Mouse (Mus musculus) adrenal gland, adult (tissue): ENCODE data around the gene Myo10.

ENCODE experiments used
- DNase-seq, 2 experiments: peaks; one replicate each; pipeline ENCODE4 v3.0.0; 2022 to 2023; ENCODE audit warnings: low spot score in 1 of 2; ENCODE audit not compliant: inconsistent age in 2 of 2

Gene Myo10

DNA sequence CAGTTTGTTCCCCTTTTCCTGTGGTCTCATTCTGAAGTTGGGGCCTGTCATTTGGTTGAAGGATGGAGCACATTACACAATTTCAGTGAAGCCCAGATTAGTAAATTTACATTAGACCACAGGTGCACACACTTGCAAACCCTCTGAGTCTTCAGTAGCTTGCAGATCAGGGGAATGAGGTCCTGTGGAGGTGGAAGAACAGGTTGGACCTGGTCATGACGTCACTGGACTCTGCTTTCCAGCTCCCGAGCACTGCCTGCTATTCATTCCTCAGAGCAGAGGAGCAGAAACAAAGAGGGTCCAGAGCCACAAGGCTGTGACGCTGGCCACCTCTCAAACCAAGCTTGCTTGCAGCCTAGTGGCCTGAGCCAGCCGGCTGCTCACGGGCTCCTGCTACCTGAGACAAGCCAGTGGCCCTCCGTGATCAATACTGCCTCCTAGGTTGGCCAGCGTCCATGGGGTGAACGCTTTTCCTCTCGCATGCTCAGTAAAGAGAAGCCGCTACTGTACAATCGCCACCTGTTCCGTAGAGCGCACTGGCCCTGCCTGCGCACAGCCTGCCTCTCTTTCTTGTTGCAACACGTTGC is 136.3 kb downstream of the Myo10 start:
- no peak for DNase-seq

DNA sequence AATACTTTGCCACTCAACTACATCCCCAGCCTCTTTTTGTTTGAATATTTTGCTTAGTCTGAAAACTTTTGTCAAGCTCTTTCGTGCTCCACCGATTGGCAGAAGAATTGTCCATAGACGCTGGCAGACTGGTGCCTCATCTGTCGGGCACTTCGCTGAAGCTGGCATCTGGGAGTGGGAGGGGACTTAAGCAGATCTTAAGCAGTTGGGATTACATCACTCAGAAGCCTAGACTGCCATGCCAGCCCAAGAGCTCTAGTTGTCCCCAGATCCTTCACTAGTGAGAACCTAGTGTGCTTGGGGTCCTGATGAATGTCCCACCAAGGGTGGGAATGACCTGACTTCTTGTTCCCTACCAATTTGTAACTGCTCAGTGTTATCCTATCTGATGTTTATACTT is 138.0 kb downstream of the Myo10 start:
- DNase-seq, result no peak

DNA sequence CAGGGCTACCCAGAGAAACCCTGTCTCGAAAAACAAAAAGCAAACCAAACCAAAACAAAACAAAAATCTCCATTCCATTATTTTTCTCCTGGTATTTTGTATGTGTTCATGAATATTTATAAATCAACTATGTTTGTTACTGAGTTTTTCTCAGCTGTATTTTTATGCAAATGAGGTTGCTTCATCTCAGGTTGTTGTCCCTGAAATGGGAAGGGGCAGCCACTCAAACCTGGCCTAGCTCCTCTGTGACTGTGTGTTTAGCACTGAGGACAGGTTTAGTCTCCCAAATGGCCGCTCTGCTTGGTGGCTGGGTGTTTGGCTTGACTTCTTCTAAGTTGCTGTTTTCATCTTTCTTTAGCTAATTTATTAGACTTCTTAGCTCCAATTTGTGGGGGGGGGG is 138.7 kb downstream of the Myo10 start:
- DNase-seq, result no peak

DNA sequence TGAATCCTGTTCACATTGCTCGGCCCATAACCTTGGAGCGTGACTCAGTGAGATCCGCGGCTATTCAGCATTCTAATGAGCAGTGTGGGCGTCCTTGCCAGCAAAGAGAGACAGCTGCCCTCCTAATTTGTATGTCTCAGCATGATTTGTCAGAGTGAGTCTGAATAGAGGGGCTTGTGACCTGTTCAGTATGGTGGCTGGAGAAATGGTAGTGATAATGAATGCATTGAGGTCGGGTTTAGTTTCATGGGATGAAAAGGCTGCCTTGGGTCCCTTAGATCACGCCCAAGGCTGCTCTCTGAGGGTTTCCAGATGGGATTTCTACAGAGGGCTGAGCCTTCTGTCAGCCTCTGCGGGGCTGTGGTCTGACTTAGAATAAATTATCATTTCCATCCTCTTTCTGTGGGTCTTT is 139.5 kb downstream of the Myo10 start:
- peak; percentile 53 to 81 for DNase-seq

DNA sequence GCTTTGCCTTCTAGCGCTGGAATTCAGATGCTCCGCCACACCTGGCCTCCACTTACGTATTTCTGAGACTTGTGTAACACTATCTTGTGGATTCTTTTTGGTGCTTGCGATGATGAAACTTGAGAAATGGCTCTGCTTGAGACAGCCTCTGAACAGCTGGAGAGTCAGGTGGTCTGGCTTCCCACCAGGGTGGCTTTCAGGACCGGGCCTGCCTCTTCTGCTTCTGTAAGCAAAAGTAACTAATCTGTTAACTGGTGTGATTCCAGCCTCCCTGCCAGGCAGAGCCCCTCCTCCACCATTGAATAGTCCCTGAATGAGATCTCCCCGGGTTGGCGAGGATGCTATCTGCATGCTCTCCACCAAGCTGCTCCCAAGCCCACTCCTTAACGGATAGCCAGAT is 140.0 kb downstream of the Myo10 start:
- no peak for DNase-seq

DNA sequence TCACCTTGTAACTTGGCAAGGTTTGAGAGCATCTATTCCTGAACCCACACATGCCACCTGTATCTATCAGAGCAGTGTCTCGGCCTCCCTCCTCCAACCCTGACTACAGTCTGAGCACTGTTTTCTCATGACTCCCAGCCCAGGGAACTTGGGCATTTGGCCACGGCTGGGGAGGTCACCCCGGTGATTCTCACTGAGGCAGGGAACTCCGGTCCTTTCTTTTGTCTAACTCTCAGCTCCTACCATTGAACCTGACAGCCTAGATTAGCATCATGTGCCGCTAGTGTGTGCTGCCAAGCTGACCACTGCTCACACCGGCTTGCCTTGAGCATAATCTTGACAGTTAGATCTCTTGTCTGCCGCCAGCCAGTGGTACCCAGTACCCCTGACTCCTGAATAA is 140.8 kb downstream of the Myo10 start:
- no peak for DNase-seq

DNA sequence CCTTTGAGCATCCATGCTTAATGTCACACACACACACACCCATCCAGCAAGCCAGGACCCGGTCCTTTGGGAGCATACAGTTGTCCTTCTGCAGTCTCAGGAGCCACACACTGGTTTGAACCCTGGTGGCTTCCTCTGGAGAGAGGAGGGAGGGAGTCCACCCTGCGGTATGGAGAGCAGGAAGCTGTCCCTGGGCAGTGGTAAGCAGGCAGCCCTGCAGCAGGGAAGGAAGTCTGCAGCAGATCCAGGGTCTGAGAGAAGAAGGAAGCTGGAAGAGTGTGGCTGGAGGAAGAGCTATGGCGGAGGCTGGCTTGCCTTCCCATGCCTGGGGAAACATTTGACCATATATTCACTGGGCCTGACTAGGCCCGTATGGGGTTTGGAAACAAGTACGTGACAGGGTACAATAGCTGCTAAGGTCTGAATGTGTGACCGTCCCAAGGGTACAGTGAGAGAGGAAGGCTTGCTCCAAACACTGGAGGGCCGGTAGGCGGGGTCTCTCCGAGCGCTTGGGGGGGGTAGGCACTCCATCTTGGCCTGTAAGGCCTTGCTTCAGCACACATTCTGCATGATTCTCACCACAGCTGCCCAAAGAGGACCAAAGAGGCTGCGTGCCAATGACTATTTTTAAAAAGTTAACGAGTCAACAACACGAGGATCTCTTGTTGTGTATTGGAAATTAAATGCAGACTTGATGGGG is 142.5 kb downstream of the Myo10 start:
- no peak for DNase-seq

DNA sequence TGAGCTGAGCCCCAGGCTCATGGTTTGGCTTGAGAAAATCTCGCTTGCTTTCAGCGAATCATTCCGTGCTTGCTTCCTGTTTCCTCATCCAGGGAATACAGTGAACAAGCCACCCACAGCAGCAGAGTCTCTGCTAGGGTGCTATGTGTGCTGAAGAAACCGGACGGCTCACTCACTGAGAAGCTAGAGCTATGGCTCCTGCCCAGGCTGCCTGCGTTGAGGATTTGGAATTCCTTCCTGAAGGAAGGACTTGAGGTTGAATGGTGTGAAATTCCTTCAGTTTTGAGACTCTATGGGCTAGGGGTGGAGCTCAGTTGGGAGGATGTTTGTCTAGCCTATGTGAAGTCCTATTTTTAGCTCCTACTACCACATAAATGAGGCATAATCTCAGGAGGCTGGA is 145.5 kb downstream of the Myo10 start:
- no peak for DNase-seq

DNA sequence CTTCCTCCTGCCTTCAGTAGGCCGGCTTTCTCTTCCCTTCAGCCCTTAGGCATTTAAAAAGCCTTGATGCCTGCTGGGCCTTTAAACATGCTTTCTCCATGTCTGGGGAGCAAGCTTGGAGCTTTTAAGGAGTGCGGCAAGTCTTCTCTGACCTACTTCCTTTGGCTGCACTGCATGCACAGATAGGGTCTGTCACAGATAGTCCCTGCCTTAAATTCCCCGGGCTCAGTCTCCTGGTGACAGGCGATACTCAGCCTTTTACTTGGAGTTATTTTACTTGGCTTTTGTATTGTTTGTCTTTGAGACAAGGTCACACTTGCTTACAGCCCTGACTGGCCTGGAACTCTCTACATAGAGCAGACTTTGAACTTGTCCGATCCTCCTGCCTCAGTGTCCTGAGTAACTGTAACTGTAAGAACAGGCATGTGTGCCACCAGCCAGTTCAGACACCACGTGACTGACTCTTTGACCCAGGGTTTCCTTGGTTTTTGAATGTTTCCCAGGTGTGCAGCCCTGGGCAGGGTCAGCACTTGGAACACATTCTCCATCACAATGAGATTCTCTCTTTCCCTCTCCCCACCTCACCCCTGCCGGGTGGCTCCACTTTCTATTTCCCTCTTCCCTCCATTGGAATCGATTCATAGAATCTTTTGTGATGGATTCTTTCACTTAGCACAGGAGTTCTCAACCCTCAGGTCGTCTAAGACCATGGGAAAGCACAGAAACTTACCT is 147.4 kb downstream of the Myo10 start:
- no peak for DNase-seq

DNA sequence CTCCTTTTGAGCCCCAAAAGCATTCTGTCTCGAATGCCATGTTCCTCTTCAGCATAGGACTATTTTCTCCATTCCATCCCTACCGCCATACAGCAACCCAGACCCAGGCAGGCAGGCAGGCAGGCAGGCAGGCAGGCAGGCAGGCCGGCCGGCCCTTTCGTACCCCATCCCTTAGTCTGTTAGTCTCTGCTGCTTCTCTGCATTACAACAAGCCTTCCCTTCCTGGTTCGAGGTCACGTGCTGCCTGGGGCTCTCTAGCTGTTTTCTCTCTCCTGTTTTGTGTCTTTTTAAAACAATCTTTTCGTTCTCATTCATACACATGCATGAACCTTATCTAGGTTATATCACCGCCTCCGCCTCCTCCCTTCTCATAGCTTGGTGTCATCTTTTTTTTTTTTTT is 149.5 kb downstream of the Myo10 start:
- no peak for DNase-seq

DNA sequence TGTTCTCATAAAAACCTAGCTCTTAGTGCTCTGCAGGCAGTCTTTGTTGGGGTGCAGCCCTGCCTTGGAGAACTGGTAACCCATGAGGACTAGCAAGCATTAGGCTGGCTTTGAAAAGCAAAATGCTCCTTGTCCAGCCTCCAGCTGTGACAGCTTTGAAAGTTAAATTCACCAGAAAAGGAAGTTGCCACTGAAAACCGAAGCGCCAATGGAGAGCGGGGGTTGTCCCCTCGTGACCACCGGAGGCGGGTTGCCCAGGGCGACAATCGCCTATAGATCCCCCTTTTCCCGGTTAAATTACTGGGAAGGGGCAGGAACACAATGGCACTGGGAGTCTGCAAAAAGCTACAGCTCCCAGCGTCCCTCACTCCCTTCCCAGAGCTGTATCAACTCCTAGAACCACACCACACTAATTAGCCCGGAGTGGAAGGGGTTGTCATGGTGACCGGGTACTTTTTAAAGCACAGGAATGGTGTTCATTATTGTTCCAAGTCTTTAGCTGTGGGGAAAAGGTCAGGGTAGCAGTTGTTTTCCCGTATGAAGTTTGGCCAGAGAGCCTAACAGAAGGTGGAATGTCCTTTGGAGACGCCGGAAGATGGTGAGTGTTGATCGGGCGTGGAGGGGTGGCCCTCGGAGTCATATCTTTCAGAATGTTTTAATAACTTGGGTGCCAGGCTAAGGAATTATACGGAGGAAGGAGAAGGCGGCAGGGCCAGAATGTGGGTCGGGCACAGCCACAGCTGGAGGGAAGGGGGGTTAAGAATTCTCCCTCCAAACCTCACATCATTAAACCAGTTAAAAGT is 151.6 kb downstream of the Myo10 start:
- DNase-seq, result peak; percentile 60 to 82

DNA sequence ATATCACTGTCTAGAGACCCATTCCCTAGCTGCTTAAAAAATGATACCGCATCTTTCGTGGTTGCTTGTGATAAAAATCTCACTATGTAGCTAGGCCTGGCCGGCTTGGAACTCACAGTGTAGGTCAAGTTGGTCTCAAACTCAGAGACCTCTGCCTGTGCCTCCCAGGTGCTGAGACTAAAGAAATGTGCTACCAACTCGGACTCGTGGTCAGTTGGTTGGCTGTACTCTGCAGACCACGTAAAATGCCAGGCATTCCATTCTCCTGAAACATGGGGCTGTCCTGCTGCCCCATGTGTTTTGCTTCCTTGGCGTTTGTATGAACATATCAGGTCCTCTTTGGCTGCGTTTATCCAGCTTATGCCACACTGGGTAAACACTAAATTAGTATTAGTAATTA is 156.6 kb downstream of the Myo10 start:
- DNase-seq, result no peak

DNA sequence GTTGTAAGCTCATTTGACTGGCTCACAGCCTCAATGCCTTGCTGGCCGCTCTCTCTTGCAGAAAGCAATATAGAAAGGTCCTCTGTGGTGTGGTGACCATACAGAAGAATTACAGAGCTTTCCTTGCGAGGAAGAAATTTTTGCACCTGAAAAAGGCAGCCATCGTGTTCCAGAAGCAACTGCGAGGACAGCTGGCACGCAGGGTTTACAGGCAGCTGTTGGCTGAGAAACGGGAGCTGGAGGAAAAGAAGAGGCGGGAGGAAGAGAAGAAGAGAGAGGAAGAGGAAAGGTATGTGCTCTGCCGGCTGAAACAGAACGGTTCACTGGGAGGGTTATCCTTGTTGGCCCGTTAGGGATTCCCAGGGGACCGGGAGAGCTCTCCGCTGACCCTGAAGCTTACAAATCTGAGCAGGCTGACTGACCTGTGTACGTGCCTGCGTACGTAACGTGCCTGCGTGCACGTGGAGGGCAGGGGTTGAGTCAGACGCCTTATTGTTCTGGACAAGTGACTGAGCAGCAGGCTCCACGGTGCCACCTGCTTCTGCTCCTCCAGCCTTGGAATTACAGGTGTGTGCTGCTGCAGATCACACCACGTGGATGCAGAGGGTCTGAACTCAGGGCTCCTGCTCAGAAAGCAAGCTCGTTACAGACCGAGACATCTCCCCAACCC is 157.3 kb downstream of the Myo10 start:
- DNase-seq, result no peak

DNA sequence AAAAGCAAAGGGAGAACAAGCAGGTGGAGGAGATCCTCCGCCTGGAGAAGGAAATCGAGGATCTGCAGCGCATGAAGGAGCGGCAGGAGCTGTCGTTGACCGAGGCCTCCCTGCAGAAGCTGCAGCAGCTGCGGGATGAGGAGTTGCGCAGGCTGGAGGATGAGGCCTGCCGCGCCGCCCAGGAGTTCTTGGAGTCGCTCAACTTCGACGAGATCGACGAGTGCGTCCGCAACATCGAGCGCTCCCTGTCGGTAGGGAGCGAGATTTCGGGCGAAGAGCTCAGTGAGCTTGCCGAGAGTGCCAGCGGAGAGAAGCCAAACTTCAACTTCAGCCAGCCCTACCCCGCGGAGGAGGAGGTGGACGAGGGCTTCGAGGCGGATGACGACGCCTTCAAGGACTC is 158.7 kb downstream of the Myo10 start:
- no peak for DNase-seq

DNA sequence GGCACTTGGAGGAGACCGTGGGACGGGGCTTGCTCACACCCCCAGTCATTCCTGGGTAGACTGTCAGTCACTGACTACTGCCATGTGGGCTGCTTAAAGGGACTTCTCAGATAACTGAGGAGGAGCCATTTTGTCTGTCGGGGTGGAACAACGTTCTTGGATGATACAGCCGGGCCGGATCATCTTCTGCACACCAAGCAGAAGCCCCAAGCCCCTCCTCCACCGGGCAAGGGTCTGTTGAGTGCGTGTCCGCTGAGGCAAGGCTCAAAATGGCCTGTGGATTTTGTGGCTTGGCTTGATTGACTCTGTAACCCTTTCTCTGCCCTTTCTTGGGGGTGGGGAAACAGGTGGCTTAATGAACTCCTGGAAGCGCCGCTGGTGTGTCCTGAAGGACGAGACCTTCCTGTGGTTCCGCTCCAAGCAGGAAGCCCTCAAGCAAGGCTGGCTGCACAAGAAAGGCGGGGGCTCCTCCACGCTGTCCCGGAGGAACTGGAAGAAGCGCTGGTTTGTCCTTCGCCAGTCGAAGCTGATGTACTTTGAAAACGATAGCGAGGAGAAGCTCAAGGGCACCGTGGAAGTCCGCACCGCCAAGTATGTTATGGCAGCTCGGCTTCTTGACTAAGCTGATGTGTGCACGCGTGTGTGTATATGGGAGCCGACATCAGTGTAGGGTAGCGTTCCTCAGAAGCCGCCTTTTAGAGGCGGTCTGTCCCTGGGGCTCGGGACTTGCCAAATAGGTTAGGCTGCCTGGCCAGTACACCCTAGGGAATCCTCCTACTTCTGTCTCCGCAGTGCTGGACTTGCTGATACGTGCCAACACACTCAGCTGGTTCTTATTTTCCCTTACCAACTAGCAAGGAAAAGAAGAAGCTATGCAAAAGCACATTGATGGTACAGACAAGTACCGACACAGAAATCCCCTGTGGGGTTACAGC is 163.4 kb downstream of the Myo10 start:
- DNase-seq, result peak; percentile 34 to 52

DNA sequence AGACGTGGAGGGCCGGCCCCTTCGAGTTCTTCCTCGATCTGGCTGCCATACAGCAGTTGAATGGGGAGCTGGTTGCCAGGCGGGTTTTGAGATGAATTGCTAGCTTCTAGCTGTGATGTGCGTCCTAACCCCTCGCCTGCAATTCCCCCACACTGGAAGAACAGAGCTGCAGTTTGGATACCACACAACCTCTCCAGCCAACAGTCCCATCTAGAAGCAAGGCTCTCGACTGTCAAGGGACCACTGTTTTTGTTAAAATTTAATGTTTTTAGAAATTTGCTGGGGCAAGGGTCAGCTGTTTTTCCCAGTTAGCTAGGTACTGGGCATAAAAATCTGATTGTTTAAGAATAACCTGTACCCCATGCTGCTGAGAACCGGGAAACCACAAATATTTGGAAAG is 165.1 kb downstream of the Myo10 start:
- no peak for DNase-seq

DNA sequence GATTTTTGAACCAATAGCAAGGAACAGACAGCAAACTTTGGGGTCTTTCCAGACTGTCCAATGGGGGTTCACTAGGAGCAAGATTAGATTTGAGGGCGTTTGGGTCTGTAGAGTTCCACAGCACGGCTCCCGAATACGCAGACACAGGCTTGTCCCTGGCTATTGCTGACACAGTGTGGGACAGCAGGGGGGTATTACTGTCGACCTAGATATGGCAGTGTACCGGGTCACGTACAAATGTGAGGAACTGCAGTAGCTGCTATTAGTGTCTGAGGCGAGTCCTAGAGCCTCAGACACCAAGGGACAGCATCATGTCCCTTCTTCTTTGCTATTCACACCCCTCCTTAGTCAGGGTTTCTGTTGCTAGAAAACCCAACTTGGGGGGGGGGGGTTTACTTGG is 165.6 kb downstream of the Myo10 start:
- no peak for DNase-seq

DNA sequence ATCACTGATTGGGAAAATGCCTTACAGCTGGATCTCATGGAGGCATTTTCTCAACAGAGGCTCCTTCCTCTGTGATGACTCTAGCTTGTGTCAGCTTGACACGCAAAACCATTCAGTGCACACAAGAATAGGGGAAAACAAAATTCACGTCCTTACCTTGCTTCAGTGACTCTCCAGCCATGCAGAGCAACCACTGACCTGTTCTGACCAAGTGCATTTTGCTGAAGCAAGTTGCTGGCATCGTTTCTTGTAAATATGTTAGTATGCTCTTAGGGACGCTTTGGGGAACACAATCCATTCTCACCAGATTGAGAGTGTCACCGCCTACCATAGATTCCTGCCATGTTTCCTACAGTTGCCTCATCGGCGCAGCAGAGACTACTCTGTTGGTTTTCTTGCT is 166.2 kb downstream of the Myo10 start:
- DNase-seq, result no peak

DNA sequence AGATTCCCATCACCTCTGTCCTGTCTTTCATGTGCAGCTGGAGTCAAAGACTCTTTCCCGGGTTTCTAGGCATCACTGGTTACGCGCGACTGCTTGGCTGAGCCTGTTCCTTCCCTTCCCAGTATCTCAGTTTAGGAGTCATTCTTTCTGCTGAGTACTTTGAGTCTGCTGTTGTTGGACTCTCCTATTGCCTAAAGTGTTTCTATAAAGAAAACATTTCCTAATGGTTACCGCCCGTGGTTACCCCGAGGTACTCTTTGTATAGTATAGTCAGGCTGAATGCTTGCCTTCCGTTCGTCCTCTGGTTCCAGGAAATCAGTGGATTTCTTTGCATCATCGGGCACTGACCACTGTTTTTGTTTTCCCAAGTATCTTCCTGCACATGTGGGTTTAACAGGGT is 166.9 kb downstream of the Myo10 start:
- DNase-seq, result no peak
